Mouse (Mus musculus) CH12.LX (cell line): Measurements from ENCODE around the gene Upf1. TPM values are rescaled to one million over a fixed set of nuclear protein-coding genes. Genes with fewer than 3 reads are reported as not detected.

Source experiments
- DNase-seq: peaks from one replicate; pipeline ENCODE4 v3.0.0-alpha.2; 2013; ENCODE audit errors: extremely low read depth
- H3K27ac ChIP-seq: 2 replicates; pipeline ENCODE4 v1.5.1; 2012; ENCODE audit warnings: low read depth, mild to moderate bottlenecking, control low read depth, moderate library complexity; ENCODE audit not compliant: insufficient read depth
- H3K27me3 ChIP-seq: replicated peaks from 2 replicates; pipeline ENCODE3; 2012; ENCODE audit warnings: inconsistent platforms
- H3K36me3 ChIP-seq, 2 experiments: replicated peaks in 1 of 2; 2 replicates each; pipeline versions ENCODE3 to v1.6.1; 2012; ENCODE audit warnings: inconsistent platforms in 1 of 2, low read length in 1 of 2, mild to moderate bottlenecking in 1 of 2, mixed read lengths in 1 of 2, moderate library complexity in 1 of 2; ENCODE audit not compliant: control insufficient read depth in 1 of 2, insufficient read depth in 1 of 2
- H3K4me1 ChIP-seq, 2 experiments: 2 replicates each; pipeline ENCODE4 v1.6.1; 2012; ENCODE audit warnings: inconsistent platforms in 1 of 2, moderate library complexity in 1 of 2; ENCODE audit not compliant: insufficient read depth in 2 of 2, control insufficient read depth in 1 of 2
- H3K4me2 ChIP-seq: 2 replicates; pipeline ENCODE4 v1.6.1; 2012; ENCODE audit warnings: low read depth, mild to moderate bottlenecking, control low read depth; ENCODE audit not compliant: poor library complexity, insufficient read depth, severe bottlenecking
- H3K4me3 ChIP-seq, 3 experiments: fragments of 150-350 bp in 1 of 3; sonication (generic) in 1 of 3; replicated peaks in 1 of 3; 2 replicates each; pipeline versions ENCODE3 to v1.5.1; 2011 to 2012; ENCODE audit warnings: low read depth in 2 of 3, low read length in 2 of 3, mild to moderate bottlenecking in 2 of 3, moderate library complexity in 2 of 3, control low read depth in 1 of 3, improper control_type of control experiment in 1 of 3, inconsistent platforms in 1 of 3, mixed read lengths in 1 of 3; ENCODE audit not compliant: poor library complexity in 1 of 3
- H3K79me2 ChIP-seq: replicated peaks from 2 replicates; pipeline ENCODE4 v1.6.1; 2012; ENCODE audit warnings: mild to moderate bottlenecking, moderate library complexity; ENCODE audit not compliant: control insufficient read depth, poor library complexity, insufficient read depth, severe bottlenecking; ENCODE audit errors: extremely low read depth
- H3K9ac ChIP-seq: 2 replicates; pipeline ENCODE4 v1.6.1; 2012; ENCODE audit warnings: low read depth, mild to moderate bottlenecking, control low read depth, moderate library complexity; ENCODE audit not compliant: insufficient read depth
- H3K9me3 ChIP-seq: replicated peaks from 2 replicates; pipeline ENCODE3; 2012; ENCODE audit warnings: low read length, inconsistent platforms, mixed read lengths
- CHD1 ChIP-seq: IDR thresholded peaks from 2 replicates; pipeline ENCODE4 v1.6.1; 2012; ENCODE audit warnings: low read depth, low read length, improper control_type of control experiment, inconsistent platforms
- CHD2 ChIP-seq: IDR thresholded peaks from 2 replicates; pipeline ENCODE4 v1.6.1; 2011; ENCODE audit warnings: low read length, improper control_type of control experiment
- ELF1 ChIP-seq: IDR thresholded peaks from 2 replicates; pipeline ENCODE4 v1.6.1; 2014; ENCODE audit warnings: low read depth, mild to moderate bottlenecking, inconsistent platforms, low read length, improper control_type of control experiment
- ETS1 ChIP-seq: conservative IDR thresholded peaks from 2 replicates; pipeline ENCODE4 v1.6.1; 2012; ENCODE audit warnings: low read depth, mild to moderate bottlenecking, inconsistent platforms, low read length, improper control_type of control experiment, moderate library complexity
- JUND ChIP-seq: conservative IDR thresholded peaks from 2 replicates; pipeline ENCODE4 v1.6.1; 2011; ENCODE audit warnings: low read depth, low read length, improper control_type of control experiment
- MAFK ChIP-seq: IDR thresholded peaks from 2 replicates; pipeline ENCODE4 v1.6.1; 2011; ENCODE audit warnings: low read length, improper control_type of control experiment; ENCODE audit not compliant: insufficient replicate concordance
- MAX ChIP-seq: IDR thresholded peaks from 2 replicates; pipeline ENCODE4 v1.6.1; 2011; ENCODE audit warnings: low read length, improper control_type of control experiment
- MEF2A ChIP-seq: IDR thresholded peaks from 2 replicates; pipeline ENCODE4 v1.6.1; 2014; ENCODE audit warnings: low read depth, mild to moderate bottlenecking, inconsistent platforms, low read length, improper control_type of control experiment, borderline replicate concordance
- NRF1 ChIP-seq: IDR thresholded peaks from 2 replicates; pipeline ENCODE4 v1.6.1; 2014; ENCODE audit warnings: low read depth, mild to moderate bottlenecking, inconsistent platforms, low read length, improper control_type of control experiment, moderate library complexity
- POLR2AphosphoS2 ChIP-seq: IDR thresholded peaks from 2 replicates; pipeline ENCODE4 v1.6.1; 2011; ENCODE audit warnings: low read depth, low read length, improper control_type of control experiment
- RAD21 ChIP-seq: IDR thresholded peaks from 2 replicates; pipeline ENCODE4 v1.6.1; 2011; ENCODE audit warnings: low read depth, mild to moderate bottlenecking, low read length, improper control_type of control experiment, moderate library complexity
- RCOR1 ChIP-seq: conservative IDR thresholded peaks from 2 replicates; pipeline ENCODE4 v1.6.1; 2012; ENCODE audit warnings: low read depth, mild to moderate bottlenecking, inconsistent platforms, low read length, improper control_type of control experiment
- USF1 ChIP-seq: IDR thresholded peaks from 2 replicates; pipeline ENCODE4 v1.6.1; 2014; ENCODE audit warnings: low read depth, mild to moderate bottlenecking, inconsistent platforms, low read length, improper control_type of control experiment
- ZC3H11A ChIP-seq: IDR thresholded peaks from 2 replicates; pipeline ENCODE4 v1.6.1; 2012; ENCODE audit warnings: low read depth, mild to moderate bottlenecking, inconsistent platforms, low read length, improper control_type of control experiment
- ZMIZ1 ChIP-seq: IDR thresholded peaks from 2 replicates; pipeline ENCODE4 v1.6.1; 2012; ENCODE audit warnings: low read depth, mild to moderate bottlenecking, inconsistent platforms, low read length, improper control_type of control experiment
- dilution Hi-C: fragments of 300-500 bp; cut with MboI; formaldehyde crosslinking; loops from 2 replicates; pipeline ENCODE4 v1.14.3; 2020; ENCODE audit warnings: low sequenced_read_pairs; ENCODE audit not compliant: extremely low pct_unique_long_range_greater_than_20kb, extremely low pct_ligation_motif_present
- in situ Hi-C: fragments of 300-500 bp; cut with MboI; formaldehyde crosslinking; loops from 3 replicates; pipeline ENCODE4 v1.14.3; 2019; ENCODE audit warnings: low sequenced_read_pairs, low pct_ligation_motif_present, low pct_unique_long_range_greater_than_20kb, mixed read lengths
- polyA plus RNA-seq: library from polyadenylated mRNA; unstranded; fragments of >175 nt; gene quantifications from 2 replicates; pipeline ENCODE4 v1.2.1, GENCODE M21; 2012; ENCODE audit warnings: low read depth; ENCODE audit not compliant: insufficient read length
- total RNA-seq, 2 experiments: library from RNA; depleted of rRNA; stranded (reverse); fragments of 300-350 nt in 1 of 2; fragments of >200 nt in 1 of 2; gene quantifications; 2 replicates each; pipeline ENCODE4 v1.2.3; 2012 to 2014

Upf1 gene
- total and polyA plus RNA-seq, 3 experiments, result 27.0 to 44.4 (median 39.6) TPM

DNA sequence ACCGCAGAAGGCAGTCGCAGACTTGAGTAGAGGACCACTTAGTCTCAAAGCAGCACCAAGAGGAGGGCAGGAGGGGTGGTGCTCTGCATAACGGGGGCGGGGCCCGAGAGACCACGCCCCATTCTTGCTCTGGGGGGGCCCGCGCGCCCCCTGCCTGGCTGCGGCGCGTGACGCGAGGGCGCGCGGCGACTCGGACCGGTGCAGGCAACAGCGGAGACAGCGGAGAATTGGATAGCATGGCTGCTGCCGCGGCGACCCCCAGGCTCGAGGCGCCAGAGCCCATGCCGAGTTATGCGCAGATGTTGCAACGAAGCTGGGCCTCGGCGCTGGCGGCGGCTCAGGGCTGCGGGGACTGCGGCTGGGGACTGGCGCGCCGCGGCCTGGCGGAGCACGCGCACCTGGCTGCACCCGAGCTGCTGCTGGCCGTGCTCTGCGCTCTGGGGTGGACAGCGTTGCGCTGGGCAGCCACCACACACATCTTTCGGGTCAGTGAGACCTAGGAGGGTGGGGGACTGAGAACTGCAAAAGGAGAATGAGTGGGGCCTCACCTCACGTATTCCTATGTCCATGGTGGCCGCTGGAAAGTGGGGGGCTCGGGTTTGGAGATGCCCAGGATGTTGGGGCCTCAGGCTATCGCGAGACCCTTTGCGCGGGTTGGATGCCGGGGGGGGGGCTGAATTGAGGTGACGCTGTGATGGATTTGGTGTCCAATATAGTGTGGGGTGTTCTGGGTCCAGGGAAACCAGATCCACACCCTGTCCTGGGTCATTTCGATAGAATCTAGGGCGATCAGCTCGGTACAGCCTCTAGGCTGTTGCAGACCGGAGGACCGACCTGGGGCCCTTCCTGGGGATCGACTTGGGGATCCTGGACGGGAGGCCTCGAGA is 37.2 kb downstream of the Upf1 start, which contains the start of gene Cers1:
Cers1 (plus strand) TSS at position 152 of the 887 bp plus-strand sequence.
- peaks cover 24% of the 10 kb centered on the region for H3K27me3 ChIP-seq
- H3K9me3 ChIP-seq, result no peaks in the 10 kb centered on the region
- peak within 1 kb of the TSS; percentile 11 for H3K4me2 ChIP-seq
- H3K4me3 ChIP-seq, result peak within 1 kb of the TSS in 1 of 3 experiments; percentile 33
- H3K9ac ChIP-seq, result no peak within 1 kb of the TSS
- dilution Hi-C loops, result no loop called here
- peaks cover 23 to 28% of the 10 kb centered on the region in 2 experiments for H3K36me3 ChIP-seq
- no peak for DNase-seq
- H3K4me1 ChIP-seq, result peaks cover 0 to 5% of the 10 kb centered on the region in 2 experiments; a peak in 1 of 4 replicates
- TF ChIP-seq CHD2 (no peak), ZC3H11A (no peak), MEF2A (no peak), NRF1 (peak; percentile 51), RAD21 (no peak), ETS1 (no peak)
- TF ChIP-seq, all 38 proteins: peak for 1
- Histone ChIP-seq H3K27ac (no peak within 1 kb of the TSS), H3K79me2 (no peaks in the 10 kb centered on the region)
- in situ Hi-C loops, result no loop called here

- no peak overlapping the region for H3K4me3 ChIP-seq
- no peak for DNase-seq
- H3K4me2 ChIP-seq, result no peak overlapping the region
- H3K4me1 ChIP-seq, result peaks cover 0 to 5% of the 10 kb centered on the region in 2 experiments; a peak in 1 of 4 replicates
- no peak overlapping the region for H3K27ac ChIP-seq
- no peak overlapping the region for H3K9ac ChIP-seq
- H3K36me3 ChIP-seq, result peaks cover 41 to 49% of the 10 kb centered on the region in 2 experiments
- no peak for TF ChIP-seq ELF1
- no peak for TF ChIP-seq RCOR1
- no peak for TF ChIP-seq MAX
- no peak for TF ChIP-seq POLR2AphosphoS2
- no peak for TF ChIP-seq JUND
- no peak for TF ChIP-seq USF1
- TF ChIP-seq CHD1, result no peak
- TF ChIP-seq ZMIZ1, result no peak
- no peak for TF ChIP-seq MAFK
- no peaks in the 10 kb centered on the region for H3K79me2 ChIP-seq
- in situ Hi-C loops (loop anchor here (5.0 kb wide), 1 partner anchor 34 kb away; no protein-coding TSS in a partner anchor), dilution Hi-C loops (no loop called here)
- peaks cover 13% of the 10 kb centered on the region for H3K27me3 ChIP-seq
- H3K9me3 ChIP-seq, result no peaks in the 10 kb centered on the region
These were observed 39.7 kb downstream of the Upf1 start for GRCm38 (mm10) chr8:70313399-70313798.
